Mouse (Mus musculus) ovary, postnatal 14 days (tissue): ENCODE data around the gene Macf1.
"Not testable (repeated sequence)": the region's sequence is repeated elsewhere in the genome, so short reads cannot be mapped to it uniquely, and the experiment has no call there.

Experiments used
- DNase-seq: peaks from one replicate; pipeline ENCODE4 v3.0.0; 2022; ENCODE audit warnings: low spot score

Gene Macf1

DNA sequence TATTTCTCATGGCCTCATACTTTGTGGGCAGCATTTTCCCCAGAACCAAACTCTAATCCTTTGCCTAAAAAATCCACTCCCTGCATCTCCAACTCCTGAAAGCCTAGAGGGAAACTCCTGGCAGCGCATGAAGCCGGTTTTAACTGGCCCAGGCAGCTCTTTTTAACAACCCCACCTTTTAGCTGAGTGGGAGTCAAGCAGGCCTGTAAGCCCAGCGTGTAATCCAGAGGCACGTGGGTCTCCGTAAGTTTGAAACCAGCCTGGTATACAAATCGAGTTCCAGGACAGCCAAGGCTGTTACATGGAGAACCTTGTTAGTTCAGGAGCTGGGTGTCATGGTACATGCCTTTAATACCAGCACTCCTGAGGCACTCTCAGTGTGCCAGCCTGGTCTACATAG, 14.5 kb downstream of the Macf1 start:
- no peak for DNase-seq

DNA sequence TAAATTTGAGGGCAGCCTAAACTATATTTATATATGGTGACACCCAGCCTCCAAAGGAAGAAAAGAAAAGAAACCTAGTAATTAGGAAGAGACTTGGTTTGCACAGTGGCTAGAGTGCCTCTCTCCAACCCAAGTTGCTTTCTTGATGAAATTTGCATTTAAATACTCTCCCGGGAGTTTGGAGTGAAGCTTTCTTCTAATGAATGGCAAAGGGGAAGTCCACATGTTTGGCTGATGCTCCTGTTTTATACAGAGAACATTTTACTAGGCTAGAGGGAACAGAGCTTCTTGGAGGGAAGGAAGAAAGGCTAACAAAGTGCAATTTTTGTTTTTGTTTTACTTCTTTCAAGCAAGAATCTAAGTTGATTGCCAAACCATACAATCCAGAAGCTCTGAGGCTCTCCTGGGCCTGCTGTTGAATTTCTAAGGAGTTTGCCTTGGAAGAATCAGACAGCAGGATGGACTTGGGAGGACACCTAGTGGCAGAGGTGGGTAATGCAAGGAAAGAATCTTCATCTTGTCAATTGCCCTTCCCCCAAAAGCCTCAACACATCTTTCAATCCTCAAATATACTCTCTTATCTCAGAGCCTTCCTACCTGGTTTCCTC, 16.8 kb downstream of the Macf1 start:
- DNase-seq, result peak; percentile 78

GRCm38 (mm10) chr4:123666517-123666916, 17.6 kb downstream of the Macf1 start:
- no peak for DNase-seq

DNA sequence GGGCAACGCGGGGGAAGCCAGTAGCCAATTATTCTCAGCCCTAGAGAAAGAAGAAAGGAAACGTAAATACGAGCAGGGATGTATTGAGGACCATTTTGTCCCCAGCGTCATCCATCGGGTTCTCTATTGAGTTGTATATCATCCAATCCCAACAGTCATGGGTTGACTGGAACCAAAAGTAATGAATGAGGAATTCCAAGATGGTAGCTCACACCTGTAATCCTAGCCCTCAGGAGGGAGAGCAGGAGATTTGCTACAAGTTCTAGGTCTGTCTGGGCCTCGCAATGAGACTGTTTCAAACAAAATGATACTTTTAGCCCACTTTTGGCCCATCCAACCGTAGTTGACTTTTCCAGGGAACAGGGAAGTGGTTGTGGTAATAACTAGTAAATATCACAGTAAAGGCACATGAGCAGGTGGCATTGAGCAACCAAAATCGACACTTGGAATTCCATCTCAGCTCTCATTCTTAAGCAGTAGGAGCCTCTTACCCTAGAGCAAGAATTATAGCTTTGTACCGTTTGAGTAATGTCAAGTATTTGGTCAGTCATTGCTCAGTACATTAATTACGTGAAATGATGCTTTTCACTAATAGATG, 18.4 kb downstream of the Macf1 start:
- DNase-seq, result no peak

DNA sequence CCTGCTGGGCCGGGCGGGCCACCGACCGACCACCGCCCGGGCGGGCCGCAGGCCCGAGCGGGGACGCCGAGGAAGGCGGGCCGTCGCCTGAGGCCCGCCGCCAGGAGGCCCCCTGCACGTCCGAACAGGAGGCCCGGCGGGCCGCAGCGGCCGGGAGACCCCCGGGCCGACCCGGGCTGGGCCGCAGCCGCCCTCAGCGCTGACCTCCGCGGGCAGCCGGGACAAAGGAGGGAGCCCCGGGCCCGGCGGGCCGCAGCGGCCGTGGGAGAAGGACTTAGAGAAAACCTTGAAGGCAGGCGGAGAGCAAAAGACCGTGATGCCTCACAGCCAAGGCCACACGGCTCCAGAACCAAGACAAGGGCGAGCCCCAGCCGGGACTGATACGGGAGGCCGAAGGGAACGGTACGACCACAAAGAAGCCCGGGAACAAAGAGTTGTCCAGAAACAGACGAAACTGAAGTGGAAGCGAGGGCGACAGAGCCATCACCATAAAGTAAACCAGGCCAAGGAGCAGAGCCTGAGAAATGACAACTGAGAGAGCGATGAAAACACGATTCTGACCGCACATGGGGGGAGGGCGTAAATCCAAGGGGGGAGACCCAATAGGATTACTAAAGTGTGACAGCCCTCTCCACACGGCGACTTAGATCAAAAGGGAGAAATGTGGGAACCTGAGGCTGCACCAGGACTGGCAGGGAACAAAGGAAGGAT, 19.1 kb downstream of the Macf1 start:
- peak; percentile 46 for DNase-seq

DNA sequence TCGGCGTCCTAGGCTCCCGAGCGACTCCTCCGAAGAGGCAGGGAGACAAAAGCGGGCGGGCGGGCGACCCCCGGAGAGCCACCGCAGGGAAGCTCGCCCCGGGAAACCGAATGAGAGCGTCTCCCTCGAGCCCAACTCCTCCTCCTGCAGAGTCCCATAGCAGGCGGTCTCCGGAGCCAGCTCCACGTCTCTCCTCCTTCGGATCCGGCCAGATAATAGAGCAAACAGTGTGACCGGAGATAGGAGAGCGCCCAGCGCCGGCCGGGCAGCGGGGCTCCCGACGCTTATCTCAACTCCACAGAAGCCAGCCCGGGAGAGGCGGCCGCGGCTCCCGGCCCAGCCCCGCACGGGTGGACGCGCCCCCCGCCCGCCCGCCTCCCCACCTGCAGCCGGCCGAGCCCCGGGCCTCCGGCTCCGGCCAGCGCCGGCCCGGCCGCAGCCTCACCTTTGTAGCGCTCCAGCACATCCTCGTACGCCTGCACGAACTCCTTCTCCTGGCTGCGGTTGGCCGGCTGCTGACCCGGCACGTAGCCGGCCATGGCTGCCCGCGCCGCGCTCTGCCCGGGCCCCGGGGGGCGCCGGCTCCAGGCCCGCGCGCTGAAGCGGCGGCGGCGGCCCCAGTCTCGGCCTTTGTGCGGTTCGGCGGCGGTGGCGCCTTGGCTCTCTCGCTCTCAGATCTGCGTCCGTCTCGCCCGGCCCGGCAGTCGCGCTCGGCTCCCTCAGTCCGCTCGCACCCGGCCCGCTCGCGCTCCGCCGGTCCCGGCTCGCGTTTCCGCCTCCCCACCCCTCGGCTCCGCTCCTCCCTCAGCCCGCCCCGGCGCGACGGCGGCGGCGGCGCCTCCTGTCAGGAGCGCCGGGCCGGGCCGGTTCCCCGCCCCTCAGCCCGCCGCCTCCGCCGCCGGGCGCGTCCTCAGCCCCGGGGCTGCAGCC, 19.9 kb downstream of the Macf1 start:
- peak; percentile 54 for DNase-seq

GRCm38 (mm10) chr4:123663688-123663965, 20.5 kb downstream of the Macf1 start:
- DNase-seq, result no peak

DNA sequence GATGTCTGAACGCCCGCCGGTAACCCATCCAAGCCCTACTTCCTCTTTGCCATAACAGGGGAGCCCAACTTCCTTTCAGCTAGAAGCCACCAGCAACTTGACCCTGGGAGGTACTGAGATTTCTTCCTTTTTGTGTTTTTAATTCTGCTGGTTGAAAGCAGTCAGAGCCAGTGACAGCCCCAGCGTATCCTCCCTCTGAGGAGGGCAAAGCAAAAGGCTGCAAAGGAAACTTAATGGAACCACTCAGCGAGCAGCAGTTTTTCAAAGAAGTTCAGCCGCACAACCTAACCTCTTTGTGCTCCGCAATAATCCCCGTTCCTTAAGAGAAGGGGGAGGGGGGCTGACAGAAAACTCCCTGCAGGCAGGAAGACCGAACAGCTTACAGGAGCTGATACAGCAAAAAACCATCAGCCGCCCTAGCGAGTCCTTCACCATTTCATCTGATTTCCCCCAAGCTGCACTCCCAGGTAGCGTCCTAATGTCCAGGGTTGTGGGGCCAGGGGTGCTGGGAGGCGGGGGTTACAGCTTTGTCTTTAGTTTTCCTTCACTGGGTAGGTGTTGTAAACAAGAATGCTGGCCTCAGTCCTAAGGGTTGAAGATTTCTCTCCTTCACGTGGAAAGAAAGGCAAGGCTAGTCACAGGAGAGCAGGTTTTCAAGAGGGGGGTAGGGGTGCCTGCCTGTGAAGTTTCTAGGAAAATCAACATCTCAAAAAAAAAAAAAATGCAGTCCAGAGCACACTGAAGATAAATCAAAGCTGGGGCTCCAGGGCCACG, 21.1 kb downstream of the Macf1 start:
- DNase-seq, result no peak

GRCm38 (mm10) chr4:123658175-123658574, 26.0 kb downstream of the Macf1 start:
- DNase-seq, result no peak

- no peak for DNase-seq
Measured at GRCm38 (mm10) chr4:123655245-123655644, 28.9 kb downstream of the Macf1 start.

DNA sequence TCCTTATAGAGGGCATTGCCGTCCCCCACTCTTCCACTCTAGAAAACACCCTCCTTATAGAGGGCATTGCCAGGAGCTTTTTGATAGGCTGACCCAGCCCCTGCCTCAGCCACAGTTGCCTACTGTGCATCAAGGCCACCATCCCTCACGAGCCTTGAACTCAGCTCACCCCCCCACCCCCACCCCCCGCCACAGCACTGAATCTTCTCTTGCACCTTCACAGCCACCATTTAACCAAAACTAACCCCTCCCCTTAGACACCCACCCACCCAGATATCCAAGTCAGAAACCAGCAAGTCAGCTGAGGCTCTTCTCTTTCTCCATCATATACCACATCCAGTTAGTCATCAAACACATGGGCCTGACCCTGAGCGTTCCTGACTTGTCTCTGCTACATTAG, 29.6 kb downstream of the Macf1 start:
- no peak for DNase-seq

- not testable (repeated sequence) for DNase-seq
Measured at GRCm38 (mm10) chr4:123653446-123653845, 30.7 kb downstream of the Macf1 start.

GRCm38 (mm10) chr4:123652130-123652529, 32.0 kb downstream of the Macf1 start:
- DNase-seq, result no peak

DNA sequence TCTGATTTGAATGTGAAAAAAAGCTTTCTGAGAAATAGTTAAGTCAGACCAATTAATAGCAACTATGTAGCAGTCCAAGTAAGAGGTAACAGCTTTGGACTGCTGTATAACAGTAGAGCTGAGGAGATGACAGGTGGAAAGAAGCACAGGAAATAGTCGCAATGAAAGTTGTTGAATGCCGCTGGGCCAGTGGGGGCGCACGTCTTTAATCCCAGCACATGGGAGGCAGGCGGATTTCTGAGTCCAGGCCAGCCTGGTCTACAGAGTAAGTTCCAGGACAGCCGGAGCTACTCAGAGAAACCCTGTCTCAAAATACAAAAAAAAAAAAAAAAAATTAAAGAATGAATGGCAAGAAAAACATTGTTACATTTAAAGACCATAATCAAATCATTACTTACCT, 35.0 kb downstream of the Macf1 start:
- no peak for DNase-seq

- DNase-seq, result no peak
Measured at GRCm38 (mm10) chr4:123647668-123648067, 36.5 kb downstream of the Macf1 start.

GRCm38 (mm10) chr4:123647109-123647508, 37.1 kb downstream of the Macf1 start:
- no peak for DNase-seq

DNA sequence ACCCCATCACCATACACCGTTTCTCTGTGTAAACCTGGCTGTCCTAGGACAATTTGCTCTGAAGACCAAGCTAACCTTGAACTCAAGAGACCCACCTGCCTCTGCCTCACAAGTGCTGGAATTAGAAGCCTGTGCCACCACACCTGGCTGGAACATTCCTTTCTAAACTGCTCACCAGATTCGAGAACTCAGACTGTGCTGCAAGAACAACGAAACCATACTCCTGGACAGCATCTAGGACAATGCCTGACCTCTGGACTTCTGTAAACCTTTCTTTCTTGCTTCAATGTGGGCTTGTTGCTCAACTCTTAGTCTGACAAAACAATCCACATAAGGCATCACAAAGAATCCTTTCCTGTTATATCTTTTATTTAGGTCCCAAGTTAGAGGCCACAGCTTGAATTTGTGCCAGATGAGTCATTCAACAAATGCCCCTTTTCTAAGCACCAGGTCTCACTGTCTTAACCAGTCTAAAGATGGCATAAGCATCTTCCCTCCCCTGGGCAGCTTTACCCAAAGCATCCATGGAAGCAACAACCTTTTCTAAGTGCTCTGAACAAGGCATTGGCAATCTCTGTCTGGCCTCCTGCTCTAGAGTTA, 38.8 kb downstream of the Macf1 start:
- no peak for DNase-seq

DNA sequence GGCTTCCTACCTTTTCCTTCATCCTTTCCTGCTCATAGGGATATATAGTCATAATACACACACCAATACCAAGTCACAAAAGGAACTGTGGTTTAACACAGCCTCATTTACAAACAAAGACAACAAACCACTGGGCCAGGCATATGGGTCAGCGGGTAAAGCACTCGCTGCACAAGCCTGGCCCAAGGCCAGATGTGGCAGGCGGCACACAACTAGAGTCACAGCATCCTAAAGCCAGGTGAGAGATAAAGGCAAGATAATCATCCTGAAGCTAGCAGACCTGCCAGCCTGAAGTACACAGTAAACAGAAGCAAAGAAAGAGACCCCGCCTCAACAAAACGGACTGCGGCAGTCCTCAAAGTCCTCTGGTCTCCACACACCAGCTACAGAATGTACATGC, 40.6 kb downstream of the Macf1 start:
- no peak for DNase-seq

- no peak for DNase-seq
Measured at GRCm38 (mm10) chr4:123642877-123643276, 41.3 kb downstream of the Macf1 start.

GRCm38 (mm10) chr4:123637136-123637535, 47.0 kb downstream of the Macf1 start:
- peak; percentile 27 for DNase-seq

- no peak for DNase-seq
Measured at GRCm38 (mm10) chr4:123635428-123635827, 48.7 kb downstream of the Macf1 start.
